Mouse (Mus musculus): ENCODE data around the gene Krtap4-9.
"Not testable (repeated sequence)": the region's sequence is repeated elsewhere in the genome, so short reads cannot be mapped to it uniquely, and the experiment has no call there.

Gene Krtap4-9

DNA sequence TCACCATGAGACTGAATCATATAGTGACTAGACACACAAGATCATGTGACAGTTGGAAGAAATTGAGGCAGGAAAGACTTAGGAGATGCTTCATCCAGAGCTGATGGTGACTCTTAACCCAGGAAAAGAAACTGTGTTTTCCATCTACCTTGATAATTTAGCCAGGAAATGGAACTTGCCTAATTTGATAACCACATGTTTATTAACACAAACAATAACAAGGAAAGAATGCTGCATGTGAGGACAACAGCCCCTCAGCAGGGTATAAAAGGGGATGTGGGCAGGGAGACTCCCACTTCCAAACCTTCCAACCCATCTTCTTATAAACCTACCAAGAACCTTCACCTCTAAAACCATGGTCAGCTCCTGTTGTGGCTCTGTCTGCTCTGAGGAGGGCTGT is at the start of gene Krtap4-9:
TSS of gene Krtap4-9 (plus strand) at position 301 of the 400 bp plus-strand sequence.
- DNase-seq = not testable (repeated sequence)

GRCm38 (mm10) chr11:99743985-99744384 is 41.0 kb upstream of the Krtap4-9 start:
- DNase-seq = no peak

DNA sequence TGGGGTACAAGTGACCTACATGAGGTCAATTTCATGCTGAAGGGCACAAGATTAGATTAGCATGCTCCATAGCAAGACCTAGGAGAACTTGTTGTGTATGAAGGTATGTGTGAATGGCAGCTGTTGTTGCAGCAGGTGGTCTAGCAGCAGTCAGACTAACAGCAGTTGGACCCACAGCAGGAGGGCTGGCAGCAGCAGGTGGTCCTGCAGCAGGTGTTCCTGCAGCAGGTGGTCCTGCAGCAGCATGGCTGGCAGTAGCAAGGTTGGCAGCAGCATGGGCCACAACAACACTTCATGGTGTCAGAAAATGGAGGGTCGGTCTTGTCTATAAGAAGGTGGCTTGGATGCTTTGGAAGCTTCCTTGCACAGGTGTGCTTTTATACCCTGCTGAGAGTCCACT is 26.1 kb upstream of the Krtap4-9 start:
- no peak for DNase-seq

- DNase-seq = no peak
Measured at GRCm38 (mm10) chr11:99768410-99768809, 16.6 kb upstream of the Krtap4-9 start.

GRCm38 (mm10) chr11:99772813-99773212 is 12.2 kb upstream of the Krtap4-9 start, which contains the start of gene Gm11595:
Gm11595 (minus strand) TSS chr11:99772913.
- not testable (repeated sequence) for DNase-seq

GRCm38 (mm10) chr11:99778401-99778800 is 6.6 kb upstream of the Krtap4-9 start:
- no peak for DNase-seq

- no peak for DNase-seq
Measured at GRCm38 (mm10) chr11:99780604-99781003, 4.4 kb upstream of the Krtap4-9 start, which contains the start of gene Krtap4-8. Krtap4-8 (minus strand) TSS chr11:99780704.

DNA sequence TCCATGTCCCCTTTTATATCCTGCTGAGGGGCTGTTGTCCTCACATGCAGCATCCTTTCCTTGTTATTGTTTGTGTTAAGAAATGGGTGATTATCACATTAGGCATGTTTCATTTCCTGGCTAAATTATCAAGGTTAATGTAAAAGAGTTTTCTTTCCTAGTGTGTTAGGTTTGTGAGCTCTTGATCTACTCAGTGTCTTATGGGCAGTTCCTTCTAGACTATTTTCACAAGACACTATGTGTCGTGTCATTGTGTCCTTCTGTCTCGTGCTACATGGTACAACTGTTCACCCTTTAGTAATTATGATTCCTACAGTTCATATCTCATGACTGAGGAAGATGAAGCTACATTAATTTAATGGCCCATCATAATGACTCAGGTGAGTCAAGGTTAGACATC is 8.4 kb downstream of the Krtap4-9 start, which contains the start of gene Gm11596:
TSS of gene Gm11596 (minus strand) at position 101 of the 400 bp plus-strand sequence.
- DNase-seq = no peak

GRCm38 (mm10) chr11:99798832-99799231 is 13.8 kb downstream of the Krtap4-9 start, which contains the start of gene Gm11569:
Gm11569 (minus strand) TSS chr11:99798932.
- DNase-seq = not testable (repeated sequence)

GRCm38 (mm10) chr11:99804346-99804745 is 19.3 kb downstream of the Krtap4-9 start, which contains the start of gene Gm11554:
Gm11554 (minus strand) TSS chr11:99804446.
- not testable (repeated sequence) for DNase-seq

DNA sequence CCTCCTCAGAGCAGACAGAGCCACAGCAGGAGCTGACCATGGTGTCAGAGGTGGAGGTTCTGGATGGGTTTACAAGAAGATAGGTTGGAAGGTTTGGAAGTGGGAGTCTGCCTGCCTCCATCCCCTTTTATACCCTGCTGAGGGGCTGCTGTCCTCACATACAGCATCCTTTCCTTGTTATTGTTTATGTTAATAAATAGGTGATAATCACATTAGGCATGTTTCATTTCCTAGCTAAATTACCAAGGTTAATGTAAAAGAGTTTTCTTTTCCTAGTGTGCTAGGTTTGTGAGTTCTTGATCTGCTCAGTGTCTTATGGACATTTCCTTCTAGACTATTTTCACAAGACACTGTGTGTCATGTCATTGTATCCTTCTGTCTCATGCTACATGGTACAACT is 24.8 kb downstream of the Krtap4-9 start, which contains the start of gene Krtap4-13:
TSS of gene Krtap4-13 (minus strand) at position 101 of the 400 bp plus-strand sequence.
- not testable (repeated sequence) for DNase-seq

- not testable (repeated sequence) for DNase-seq
Measured at GRCm38 (mm10) chr11:99815566-99815965, 30.6 kb downstream of the Krtap4-9 start, which contains the start of gene Gm11564. Gm11564 (minus strand) TSS chr11:99815666.

All from right cerebral cortex, postnatal 25 days (tissue).